Comparison of ENCODE assay signal across 17 mouse cellular contexts in genomic region chr10:81179451-81180342, GRCm38 (mm10). TPM values are rescaled to one million over a fixed set of nuclear protein-coding genes. Genes with fewer than 3 reads are reported as not detected.
A peak's percentile ranks its signal among the peaks of the same experiment; 100 is the strongest.
DNase-seq lines count a peak whose midpoint lies in the region; ATAC-seq lines count a peak whose summit lies in the region.
"Had no signal": no experiment of that assay in that cellular context is flagged by ENCODE, and none has a peak within 500 bp of the region (broad histone marks: within the 10 kb centered on the region; RNA-seq: fewer than 3 reads in every experiment).

No protein-coding gene starts in this region.

- no peak for DNase-seq in heart, postnatal 25 days (ENCODE audit: low spot score)
- DNase-seq in midbrain, embryonic 11.5 days (ENCODE audit: low spot score, missing footprints) = peak; percentile 82
- DNase-seq in gastrocnemius, postnatal 14 days = no peak
- no peak for DNase-seq in right cerebral cortex, postnatal 14 days
- DNase-seq: right cerebral cortex, postnatal 25 days; thymus, postnatal 4 days had no signal

- H3K4me1 ChIP-seq in heart, embryonic 13.5 days = peaks cover 75% of the 10 kb centered on the region
- H3K4me1 ChIP-seq in midbrain, embryonic 11.5 days (ENCODE audit: control insufficient read depth, insufficient read depth, low read length) = peaks cover 24% of the 10 kb centered on the region
- peaks cover 31% of the 10 kb centered on the region for H3K4me1 ChIP-seq in midbrain, embryonic 16.5 days (ENCODE audit: control insufficient read depth, insufficient read depth, low read length)
- peaks cover 52% of the 10 kb centered on the region for H3K4me1 ChIP-seq in intestine, embryonic 16.5 days (ENCODE audit: control insufficient read depth, insufficient read depth, low read length)
- H3K4me1 ChIP-seq in stomach, embryonic 16.5 days (ENCODE audit: control insufficient read depth, insufficient read depth, low read length) = peaks cover 48% of the 10 kb centered on the region

- no peak for ATAC-seq in heart, embryonic 13.5 days (ENCODE audit: extremely low read depth, insufficient number of reproducible peaks, low FRiP score, low TSS enrichment)
- ATAC-seq in midbrain, embryonic 11.5 days (ENCODE audit: low FRiP score) = no peak
- ATAC-seq in midbrain, embryonic 16.5 days = no peak
- no peak for ATAC-seq in intestine, embryonic 16.5 days
- no peak for ATAC-seq in stomach, embryonic 16.5 days (ENCODE audit: insufficient read depth, low FRiP score)
- ATAC-seq: Patski had no signal

- no peak overlapping the region for H3K4me3 ChIP-seq in heart, embryonic 13.5 days
- H3K4me3 ChIP-seq in midbrain, embryonic 11.5 days (ENCODE audit: low read depth, low read length) = no peak overlapping the region
- no peak overlapping the region for H3K4me3 ChIP-seq in midbrain, embryonic 16.5 days (ENCODE audit: low read depth, low read length)
- no peak overlapping the region for H3K4me3 ChIP-seq in intestine, embryonic 16.5 days (ENCODE audit: low read length)
- no peak overlapping the region for H3K4me3 ChIP-seq in stomach, embryonic 16.5 days (replicated peaks; ENCODE audit: low read length)
- H3K4me3 ChIP-seq: lung, embryonic 15.5 days; neural tube, embryonic 12.5 days had no signal

- intact Hi-C loops in heart, postnatal 25 days (cut with DNase I) = loop anchor here (5.0 kb wide), 1 partner anchor 162 kb away; no protein-coding TSS in a partner anchor
- intact Hi-C loops in gastrocnemius, postnatal 14 days (cut with DNase I; ENCODE audit: low total_unique reads) = no loop called here

- WGBS in heart, embryonic 13.5 days = 89% methylated on average over 32 of the region's 32 CpGs
- WGBS in midbrain, embryonic 11.5 days = 90% methylated on average over 32 of the region's 32 CpGs
- 90% methylated on average over 32 of the region's 32 CpGs for WGBS in midbrain, embryonic 16.5 days
- WGBS in intestine, embryonic 16.5 days = 87% methylated on average over 32 of the region's 32 CpGs
- WGBS in stomach, embryonic 16.5 days = 88% methylated on average over 32 of the region's 32 CpGs

- H3K4me2 ChIP-seq in heart, embryonic 13.5 days = no peak overlapping the region
- H3K4me2 ChIP-seq in midbrain, embryonic 11.5 days = no peak overlapping the region
- H3K4me2 ChIP-seq in midbrain, embryonic 16.5 days (ENCODE audit: low read length) = no peak overlapping the region
- no peak overlapping the region for H3K4me2 ChIP-seq in intestine, embryonic 16.5 days (ENCODE audit: low read depth, low read length)
- H3K4me2 ChIP-seq in stomach, embryonic 16.5 days (ENCODE audit: low read depth, low read length) = no peak overlapping the region
- H3K4me2 ChIP-seq: lung, embryonic 15.5 days had no signal

- no peaks in the 10 kb centered on the region for H3K9me3 ChIP-seq in heart, embryonic 13.5 days
- no peaks in the 10 kb centered on the region for H3K9me3 ChIP-seq in midbrain, embryonic 11.5 days (ENCODE audit: control insufficient read depth, low read length)
- H3K9me3 ChIP-seq in midbrain, embryonic 16.5 days (replicated peaks; ENCODE audit: control insufficient read depth, low read length, poor library complexity, severe bottlenecking) = no peaks in the 10 kb centered on the region
- no peaks in the 10 kb centered on the region for H3K9me3 ChIP-seq in intestine, embryonic 16.5 days (ENCODE audit: control insufficient read depth, low read length)
- no peaks in the 10 kb centered on the region for H3K9me3 ChIP-seq in stomach, embryonic 16.5 days (replicated peaks; ENCODE audit: control insufficient read depth, low read length)
- H3K9me3 ChIP-seq: lung, embryonic 15.5 days; neural tube, embryonic 12.5 days had no signal

- peak overlapping the region; percentile 37 for H3K9ac ChIP-seq in heart, embryonic 13.5 days
- H3K9ac ChIP-seq in midbrain, embryonic 11.5 days (ENCODE audit: low read length) = no peak overlapping the region
- no peak overlapping the region for H3K9ac ChIP-seq in midbrain, embryonic 16.5 days (ENCODE audit: low read depth, low read length)
- H3K9ac ChIP-seq in intestine, embryonic 16.5 days (ENCODE audit: low read depth, low read length) = 0 out of 2 replicates have a peak overlapping the region, but pooled peaks have one; percentile 40
- H3K9ac ChIP-seq in stomach, embryonic 16.5 days (ENCODE audit: low read length) = no peak overlapping the region
- H3K9ac ChIP-seq: lung, embryonic 15.5 days; neural tube, embryonic 12.5 days had no signal

- peak overlapping the region; percentile 60; the same call in 1 of the 2 replicates for H3K27ac ChIP-seq in heart, embryonic 13.5 days (replicated peaks)
- H3K27ac ChIP-seq in midbrain, embryonic 11.5 days (ENCODE audit: low read depth, low read length) = no peak overlapping the region
- no peak overlapping the region for H3K27ac ChIP-seq in midbrain, embryonic 16.5 days (ENCODE audit: low read length)
- H3K27ac ChIP-seq in intestine, embryonic 16.5 days (ENCODE audit: low read length) = no peak overlapping the region
- H3K27ac ChIP-seq in stomach, embryonic 16.5 days (ENCODE audit: low read length) = peak overlapping the region; percentile 18; the same call in 1 of the 2 replicates
- H3K27ac ChIP-seq: lung, embryonic 15.5 days; neural tube, embryonic 12.5 days had no signal

- H3K36me3 ChIP-seq in heart, embryonic 13.5 days = peaks cover 64% of the 10 kb centered on the region
- H3K36me3 ChIP-seq in midbrain, embryonic 11.5 days (ENCODE audit: control insufficient read depth, insufficient read depth, low read length) = peaks cover 42% of the 10 kb centered on the region
- peaks cover 47% of the 10 kb centered on the region for H3K36me3 ChIP-seq in midbrain, embryonic 16.5 days (ENCODE audit: control insufficient read depth, insufficient read depth, low read length)
- peaks cover 43% of the 10 kb centered on the region for H3K36me3 ChIP-seq in intestine, embryonic 16.5 days (ENCODE audit: control insufficient read depth, insufficient read depth, low read length)
- peaks cover 41% of the 10 kb centered on the region for H3K36me3 ChIP-seq in stomach, embryonic 16.5 days (ENCODE audit: control insufficient read depth, insufficient read depth, low read length)

- no peaks in the 10 kb centered on the region for H3K27me3 ChIP-seq in heart, embryonic 13.5 days (replicated peaks)
- H3K27me3 ChIP-seq in midbrain, embryonic 11.5 days (ENCODE audit: control insufficient read depth, insufficient read depth, low read length) = no peaks in the 10 kb centered on the region
- H3K27me3 ChIP-seq in midbrain, embryonic 16.5 days (ENCODE audit: control insufficient read depth, insufficient read depth, low read depth, low read length) = no peaks in the 10 kb centered on the region
- no peaks in the 10 kb centered on the region for H3K27me3 ChIP-seq in intestine, embryonic 16.5 days (replicated peaks; ENCODE audit: control insufficient read depth, insufficient read depth, low read length)
- H3K27me3 ChIP-seq in stomach, embryonic 16.5 days (ENCODE audit: control insufficient read depth, insufficient read depth, low read length) = no peaks in the 10 kb centered on the region
- H3K27me3 ChIP-seq: lung, embryonic 15.5 days; neural tube, embryonic 12.5 days; Patski had no signal

RNA-seq across cellular contexts. Expression of gene Dapk3, which starts 3.1 kb away (rescaled TPM):
- 41.5 and 42.4 TPM in 2 replicates for polyA plus RNA-seq in heart, embryonic 13.5 days (2015; fragmentation: Nextera tagmentation; extraction: Ambion mirVana)
- 10 to 100 TPM; 26.4 to 28.7 TPM for total RNA-seq in heart, postnatal 25 days (2021)
- polyA plus RNA-seq in midbrain, embryonic 11.5 days (2014; fragmentation: Nextera tagmentation; extraction: Ambion mirVana) = 49.7 and 50.6 TPM in 2 replicates
- 52.5 and 58.3 TPM in 2 replicates for polyA plus RNA-seq in midbrain, embryonic 16.5 days (2015; fragmentation: Nextera tagmentation; extraction: Ambion mirVana)
- 15.4 and 47.6 TPM in 2 replicates for polyA plus RNA-seq in intestine, embryonic 16.5 days (2015; fragmentation: Nextera tagmentation; extraction: Ambion mirVana)
- polyA plus RNA-seq in stomach, embryonic 16.5 days (2015; fragmentation: Nextera tagmentation; extraction: Ambion mirVana) = 30.5 and 32.4 TPM in 2 replicates
- total RNA-seq in gastrocnemius, postnatal 14 days (2021) = 10 to 100 TPM; 21.2 to 24.8 TPM

RNA-seq across cellular contexts. Expression of gene Eef2, which starts 3.3 kb away (rescaled TPM):
- 393 and 411 TPM in 2 replicates for polyA plus RNA-seq in heart, embryonic 13.5 days (2015; fragmentation: Nextera tagmentation; extraction: Ambion mirVana)
- total RNA-seq in heart, postnatal 25 days (2021) = 1,000 to 10,000 TPM in 1 of 2 experiments, 100 to 1,000 TPM in 1; 925 to 1,035 TPM
- polyA plus RNA-seq in midbrain, embryonic 11.5 days (2014; fragmentation: Nextera tagmentation; extraction: Ambion mirVana) = 398 and 422 TPM in 2 replicates
- 535 and 543 TPM in 2 replicates for polyA plus RNA-seq in midbrain, embryonic 16.5 days (2015; fragmentation: Nextera tagmentation; extraction: Ambion mirVana)
- polyA plus RNA-seq in intestine, embryonic 16.5 days (2015; fragmentation: Nextera tagmentation; extraction: Ambion mirVana) = 526 and 531 TPM in 2 replicates
- polyA plus RNA-seq in stomach, embryonic 16.5 days (2015; fragmentation: Nextera tagmentation; extraction: Ambion mirVana) = 533 and 575 TPM in 2 replicates
- total RNA-seq in gastrocnemius, postnatal 14 days (2021) = 100 to 1,000 TPM; 892 to 898 TPM

RNA-seq across cellular contexts. Expression of gene 4930442H23Rik, which starts 4.0 kb away (rescaled TPM):
- 0.27 TPM in 1 of 2 replicates, not detected in the other for polyA plus RNA-seq in heart, embryonic 13.5 days (2015; fragmentation: Nextera tagmentation; extraction: Ambion mirVana)
- total RNA-seq in heart, postnatal 25 days (2021) = not detected
- not detected in 2 replicates for polyA plus RNA-seq in midbrain, embryonic 11.5 days (2014; fragmentation: Nextera tagmentation; extraction: Ambion mirVana)
- polyA plus RNA-seq in midbrain, embryonic 16.5 days (2015; fragmentation: Nextera tagmentation; extraction: Ambion mirVana) = not detected in 2 replicates
- not detected in 2 replicates for polyA plus RNA-seq in intestine, embryonic 16.5 days (2015; fragmentation: Nextera tagmentation; extraction: Ambion mirVana)
- not detected in 2 replicates for polyA plus RNA-seq in stomach, embryonic 16.5 days (2015; fragmentation: Nextera tagmentation; extraction: Ambion mirVana)
- total RNA-seq in gastrocnemius, postnatal 14 days (2021) = not detected
- total RNA-seq: heart, adult 18-20 months; layer of hippocampus, adult 8-10 months had no signal
- polyA plus RNA-seq: brain, embryonic 14.5 days; embryonic facial prominence, embryonic 11.5 days; neural tube, embryonic 12.5 days had no signal

RNA-seq across cellular contexts. Expression of gene Pias4, which starts 12.0 kb away (rescaled TPM):
- 35.7 and 40.3 TPM in 2 replicates for polyA plus RNA-seq in heart, embryonic 13.5 days (2015; fragmentation: Nextera tagmentation; extraction: Ambion mirVana)
- total RNA-seq in heart, postnatal 25 days (2021) = 10 to 100 TPM; 15.6 to 17.4 TPM
- polyA plus RNA-seq in midbrain, embryonic 11.5 days (2014; fragmentation: Nextera tagmentation; extraction: Ambion mirVana) = 42.1 and 46.5 TPM in 2 replicates
- polyA plus RNA-seq in midbrain, embryonic 16.5 days (2015; fragmentation: Nextera tagmentation; extraction: Ambion mirVana) = 49.7 and 52.2 TPM in 2 replicates
- 52.5 and 54.4 TPM in 2 replicates for polyA plus RNA-seq in intestine, embryonic 16.5 days (2015; fragmentation: Nextera tagmentation; extraction: Ambion mirVana)
- polyA plus RNA-seq in stomach, embryonic 16.5 days (2015; fragmentation: Nextera tagmentation; extraction: Ambion mirVana) = 34.8 and 35.8 TPM in 2 replicates
- total RNA-seq in gastrocnemius, postnatal 14 days (2021) = 10 to 100 TPM; 12.3 to 12.8 TPM

RNA-seq across cellular contexts. Expression of gene Nmrk2, which starts 22.2 kb away (rescaled TPM):
- polyA plus RNA-seq in heart, embryonic 13.5 days (2015; fragmentation: Nextera tagmentation; extraction: Ambion mirVana) = 5.2 and 6.1 TPM in 2 replicates
- 10 to 100 TPM in 1 of 2 experiments, 1 to 10 TPM in 1; 6.9 to 13.4 TPM for total RNA-seq in heart, postnatal 25 days (2021)
- polyA plus RNA-seq in midbrain, embryonic 11.5 days (2014; fragmentation: Nextera tagmentation; extraction: Ambion mirVana) = not detected in 2 replicates
- 0.19 TPM in 1 of 2 replicates, not detected in the other for polyA plus RNA-seq in midbrain, embryonic 16.5 days (2015; fragmentation: Nextera tagmentation; extraction: Ambion mirVana)
- polyA plus RNA-seq in intestine, embryonic 16.5 days (2015; fragmentation: Nextera tagmentation; extraction: Ambion mirVana) = 0.17 TPM in 1 of 2 replicates, not detected in the other
- 0.57 TPM in 1 of 2 replicates, not detected in the other for polyA plus RNA-seq in stomach, embryonic 16.5 days (2015; fragmentation: Nextera tagmentation; extraction: Ambion mirVana)
- total RNA-seq in gastrocnemius, postnatal 14 days (2021) = 1 to 10 TPM; 1.8 to 5.5 TPM
- polyA plus RNA-seq: embryonic facial prominence, embryonic 11.5 days; neural tube, embryonic 12.5 days had no signal

Comparison
In these comparisons a context has a peak if more than half of its experiments do, and no peak if none do; other contexts are left out.
1. H3K27ac ChIP-seq: peak in heart, embryonic 13.5 days (single experiment) and stomach, embryonic 16.5 days (single experiment); none in midbrain, embryonic 11.5 days (single experiment), midbrain, embryonic 16.5 days (single experiment) and intestine, embryonic 16.5 days (single experiment).
2. H3K9ac ChIP-seq: peak in heart, embryonic 13.5 days (single experiment) and intestine, embryonic 16.5 days (single experiment); none in midbrain, embryonic 11.5 days (single experiment), midbrain, embryonic 16.5 days (single experiment) and stomach, embryonic 16.5 days (single experiment).